Mouse (Mus musculus) left cerebral cortex, adult 11 months (tissue): Measurements from ENCODE around the gene D11Wsu47e.
"Not testable (repeated sequence)": the region's sequence is repeated elsewhere in the genome, so short reads cannot be mapped to it uniquely, and the experiment has no call there.

Experiments
- DNase-seq: peaks from one replicate; pipeline ENCODE4 v3.0.0; 2022; ENCODE audit warnings: low spot score

Gene D11Wsu47e

DNA sequence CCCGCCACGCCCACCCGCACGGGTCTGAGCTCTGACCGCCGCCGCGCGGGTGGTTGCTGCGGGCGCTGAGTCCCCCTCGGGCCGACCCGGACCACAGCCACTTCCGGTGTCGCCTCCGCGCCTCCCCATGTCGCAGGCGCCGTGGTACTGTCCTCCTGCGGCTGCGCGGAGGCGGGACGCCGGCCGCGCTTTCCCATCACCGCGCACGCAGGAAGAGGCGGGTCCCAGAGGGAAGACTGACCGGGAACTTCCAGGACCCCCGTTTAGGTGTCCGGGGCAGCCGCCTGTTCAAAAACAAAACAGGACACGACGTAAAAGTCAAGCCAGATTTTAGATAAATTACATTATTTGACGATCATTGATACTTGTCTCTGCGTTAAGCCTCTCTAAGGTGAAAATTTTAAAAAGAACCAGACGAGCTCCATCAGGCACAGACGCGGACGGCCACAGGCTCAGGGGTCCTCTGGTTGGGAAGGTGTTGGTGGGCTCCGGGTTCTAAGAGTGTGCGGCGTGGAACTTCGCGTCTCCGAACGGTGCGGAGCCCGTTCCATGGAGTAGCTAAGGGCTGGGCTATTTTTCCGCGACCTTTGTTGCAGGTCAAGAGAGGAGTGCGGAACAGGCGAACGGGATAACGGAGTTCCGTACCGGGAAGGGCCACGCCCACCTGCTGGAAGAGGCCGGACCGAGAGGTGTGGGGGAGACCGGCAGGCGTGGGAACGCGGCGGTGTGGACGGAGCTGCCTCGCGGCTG is at the start of gene D11Wsu47e, which contains the start of gene Fam104a:
Gene D11Wsu47e (plus strand): TSS at position 456 of the 750 bp plus-strand sequence.
Gene Fam104a (minus strand): TSS at position 199 of the 750 bp plus-strand sequence.
- peak; percentile 91 for DNase-seq

DNA sequence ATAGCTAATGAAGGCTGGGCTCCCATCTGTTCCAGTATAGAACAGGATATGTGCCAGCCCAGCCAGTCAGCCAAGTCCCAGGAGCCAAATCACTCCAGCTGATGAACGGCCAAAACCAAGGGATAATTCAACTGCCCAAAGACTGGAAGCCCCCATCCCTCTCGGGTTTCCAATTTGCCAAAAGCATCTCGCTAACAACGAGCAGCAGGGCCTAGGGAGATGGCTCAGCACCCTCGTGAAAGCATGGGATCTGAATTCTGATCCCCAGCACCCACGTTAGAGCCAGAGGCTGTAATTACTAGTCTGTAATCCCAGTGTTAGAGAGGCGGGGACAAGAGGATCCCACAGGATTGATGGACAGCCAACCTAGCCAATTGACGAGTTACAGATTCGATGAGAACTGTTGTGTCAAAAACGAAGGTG is 49.5 kb upstream of the D11Wsu47e start:
- DNase-seq, result no peak

DNA sequence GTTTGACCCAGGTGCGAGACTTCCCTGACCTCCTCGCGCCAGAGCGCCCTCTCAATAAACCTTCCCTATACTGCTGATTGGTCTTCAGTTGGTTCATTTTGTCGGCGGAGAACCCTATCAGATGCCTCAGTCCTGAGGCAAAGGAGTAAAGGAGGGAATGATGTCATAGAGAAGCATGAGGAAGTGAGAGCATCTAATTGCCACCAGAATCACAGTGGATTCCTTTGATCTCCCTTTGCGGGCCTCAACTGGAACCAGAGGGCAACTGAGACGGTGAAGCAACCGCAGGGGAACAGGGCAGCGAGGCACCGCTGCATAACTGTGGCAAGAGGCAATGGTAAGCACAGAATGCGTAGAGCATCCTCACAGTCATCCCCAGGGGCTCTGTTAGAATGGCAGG is 45.5 kb upstream of the D11Wsu47e start:
- DNase-seq, result no peak

DNA sequence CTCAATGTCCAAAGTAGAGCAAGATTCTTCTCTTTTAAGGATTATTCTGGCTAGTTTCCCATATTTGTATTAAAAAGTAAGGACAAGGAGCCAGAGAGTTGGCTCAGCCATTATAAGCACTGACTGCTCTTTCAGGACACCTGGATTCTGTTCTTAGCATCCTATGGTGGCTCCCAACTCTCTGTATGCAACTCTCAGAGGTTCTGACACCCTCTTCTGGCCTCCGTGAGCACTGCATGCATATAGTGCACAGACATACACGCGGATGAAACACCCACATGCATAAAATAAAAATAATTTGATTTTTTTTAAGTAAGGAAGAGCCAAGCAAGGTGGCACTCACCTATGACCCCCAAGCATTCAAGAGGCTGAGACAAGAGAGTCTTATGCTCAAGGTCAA is 39.0 kb upstream of the D11Wsu47e start:
- DNase-seq, result no peak

DNA sequence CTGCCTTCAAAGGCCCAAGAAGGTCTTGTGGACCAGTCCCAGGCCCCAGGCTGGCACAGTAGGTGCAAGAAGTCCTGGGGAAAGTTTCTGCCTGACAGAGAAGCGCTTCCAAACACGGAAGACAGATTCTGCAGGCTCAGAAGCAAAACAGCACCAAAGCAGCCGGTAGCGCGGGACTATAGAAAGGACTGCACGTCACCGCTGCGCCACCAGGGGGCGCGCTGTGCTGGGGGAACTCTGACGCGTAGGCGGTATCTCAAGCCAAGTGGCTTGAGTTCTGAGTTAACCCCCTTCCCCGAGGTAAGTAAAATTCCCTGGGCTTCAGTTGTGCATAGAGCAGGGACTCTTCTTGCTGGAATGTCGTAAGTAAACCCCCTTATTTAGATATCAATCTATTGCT is 36.1 kb upstream of the D11Wsu47e start:
- no peak for DNase-seq

DNA sequence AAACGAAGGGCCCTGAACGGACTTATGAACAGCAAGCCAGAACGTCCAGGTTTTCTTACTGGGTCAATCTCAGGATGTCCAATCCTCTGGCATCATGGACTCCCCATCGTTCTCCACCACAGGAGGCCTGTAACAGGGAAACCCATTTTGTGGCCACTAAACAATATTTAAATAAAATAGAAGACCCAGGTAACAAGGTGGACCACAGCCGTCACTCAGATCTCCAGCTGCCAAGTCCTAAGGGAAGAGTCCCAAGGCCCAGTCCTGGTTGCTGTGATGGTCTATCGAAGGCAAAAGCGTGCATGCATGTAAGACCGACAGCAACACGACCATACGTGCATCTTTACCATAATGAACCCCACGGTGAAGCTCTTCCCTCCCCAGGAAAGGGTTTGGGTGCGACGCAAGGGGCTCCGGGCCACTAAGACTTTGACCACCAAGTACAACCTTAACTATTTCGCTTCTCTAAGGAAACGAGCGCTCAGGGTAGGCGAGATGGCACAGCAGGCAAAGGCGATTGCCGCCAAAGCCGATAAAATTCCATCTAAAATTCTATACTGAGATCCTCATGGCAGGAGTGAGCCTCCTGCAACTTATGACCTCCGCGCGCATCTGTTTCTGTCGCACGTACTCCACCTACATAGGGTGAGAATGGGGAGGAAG is 35.4 kb upstream of the D11Wsu47e start, which contains the start of gene Cog1:
Gene Cog1 (plus strand): TSS at position 480 of the 663 bp plus-strand sequence.
- no peak for DNase-seq

DNA sequence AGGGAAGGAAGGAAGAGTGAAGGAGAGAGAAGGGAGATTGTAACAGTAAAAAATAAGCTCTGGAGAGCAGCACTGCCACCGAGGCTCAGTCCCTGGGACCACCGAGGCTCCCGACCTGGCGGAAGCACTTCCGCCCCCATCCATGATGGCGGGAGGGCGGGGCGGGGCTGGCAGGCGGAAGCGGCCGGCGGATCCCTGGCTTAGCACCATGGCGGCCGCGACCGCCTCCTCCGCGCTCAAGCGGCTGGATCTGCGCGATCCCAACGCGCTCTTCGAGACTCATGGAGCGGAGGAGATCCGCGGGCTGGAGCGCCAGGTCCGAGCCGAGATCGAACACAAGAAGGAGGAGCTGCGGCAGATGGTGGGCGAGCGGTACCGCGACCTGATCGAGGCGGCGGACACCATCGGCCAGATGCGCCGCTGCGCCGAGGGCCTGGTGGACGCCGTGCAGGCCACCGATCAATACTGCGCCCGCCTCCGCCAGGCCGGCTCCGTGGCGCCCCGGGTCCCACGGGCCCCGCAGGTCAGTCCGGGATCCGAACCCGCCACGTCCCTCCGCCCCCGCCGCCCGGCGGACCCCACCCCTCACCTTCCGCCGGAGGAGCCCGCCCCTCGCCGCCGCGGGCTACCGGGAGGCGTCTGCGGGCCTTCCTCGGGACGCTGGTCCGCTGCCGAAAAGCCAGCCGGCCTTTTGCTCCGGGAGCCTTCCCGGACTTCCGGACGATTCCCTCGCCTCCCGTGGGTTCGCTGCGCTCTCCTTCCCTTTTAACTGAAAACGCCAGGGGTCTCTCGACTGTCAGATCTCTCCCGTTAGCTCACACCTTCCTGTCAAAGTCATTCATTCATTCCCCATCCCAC is 34.6 kb upstream of the D11Wsu47e start, which contains the start of gene Slc39a11:
Gene Slc39a11 (minus strand): TSS at position 727 of the 858 bp plus-strand sequence.
- DNase-seq, result no peak

DNA sequence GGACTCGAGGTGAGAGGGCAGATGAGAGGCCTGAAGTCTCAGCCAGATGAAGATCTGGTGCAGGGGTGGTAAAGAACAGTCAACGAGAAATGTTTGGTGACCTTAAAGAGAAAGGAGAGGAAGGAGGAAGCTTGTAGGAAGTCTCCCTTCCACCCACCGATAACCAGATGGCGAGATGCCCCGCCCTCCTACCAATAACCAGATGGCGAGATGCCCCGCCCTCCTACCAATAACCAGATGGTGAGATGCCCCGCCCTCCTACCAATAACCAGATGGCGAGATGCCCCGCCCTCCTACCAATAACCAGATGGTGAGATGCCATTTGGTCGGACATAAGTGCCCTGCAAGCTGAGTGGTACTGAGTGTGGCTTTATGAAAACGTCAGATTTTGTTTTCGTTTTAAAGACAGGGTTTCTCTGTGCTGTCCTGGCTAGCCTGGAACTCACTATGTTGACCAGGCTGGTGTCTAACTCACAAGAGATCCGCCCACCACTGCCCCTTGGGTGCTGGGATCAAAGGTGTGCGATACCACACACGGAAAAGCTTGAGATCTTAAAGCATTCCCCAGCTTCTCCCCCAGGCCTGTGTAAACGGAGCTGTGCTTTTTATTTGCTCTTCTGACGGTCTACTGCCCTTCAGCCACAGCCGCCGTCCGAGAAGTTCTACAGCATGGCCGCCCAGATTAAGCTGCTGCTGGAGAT is 32.9 kb upstream of the D11Wsu47e start:
- no peak for DNase-seq

DNA sequence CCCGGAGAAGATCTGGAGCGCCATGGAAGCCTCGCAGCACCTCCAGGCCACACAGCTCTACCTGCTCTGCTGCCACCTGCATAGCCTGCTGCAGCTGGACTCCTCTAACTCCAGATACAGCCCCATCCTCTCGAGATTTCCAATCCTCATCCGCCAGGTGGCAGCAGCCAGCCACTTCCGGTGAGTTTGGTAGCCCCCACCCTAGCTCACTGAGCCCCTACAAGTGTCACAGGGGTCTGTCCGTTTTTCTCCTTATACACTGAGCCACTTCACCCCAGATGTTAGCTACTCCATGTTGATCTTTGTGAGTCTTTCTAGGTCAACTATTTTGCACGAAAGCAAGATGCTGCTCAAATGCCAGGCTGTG is 32.3 kb upstream of the D11Wsu47e start:
- DNase-seq, result no peak

DNA sequence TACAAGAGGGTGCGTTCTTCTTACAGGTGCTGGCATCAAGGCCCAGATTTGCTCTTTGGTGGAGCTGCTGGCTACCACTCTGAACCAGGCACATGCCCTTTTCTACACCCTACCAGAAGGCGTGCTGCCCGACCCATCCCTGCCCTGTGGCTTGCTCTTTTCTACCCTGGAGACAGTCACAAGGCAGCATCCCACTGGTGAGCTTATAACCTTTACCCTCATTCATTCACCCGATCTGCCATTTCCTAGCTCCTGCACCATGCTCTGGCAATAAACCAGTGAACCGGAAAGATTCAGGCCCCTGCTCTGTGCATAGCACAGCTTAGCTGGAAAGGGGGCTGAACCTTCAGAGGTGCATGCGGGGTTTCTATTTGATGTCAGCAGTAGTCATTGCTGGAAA is 31.7 kb upstream of the D11Wsu47e start:
- DNase-seq, result no peak

DNA sequence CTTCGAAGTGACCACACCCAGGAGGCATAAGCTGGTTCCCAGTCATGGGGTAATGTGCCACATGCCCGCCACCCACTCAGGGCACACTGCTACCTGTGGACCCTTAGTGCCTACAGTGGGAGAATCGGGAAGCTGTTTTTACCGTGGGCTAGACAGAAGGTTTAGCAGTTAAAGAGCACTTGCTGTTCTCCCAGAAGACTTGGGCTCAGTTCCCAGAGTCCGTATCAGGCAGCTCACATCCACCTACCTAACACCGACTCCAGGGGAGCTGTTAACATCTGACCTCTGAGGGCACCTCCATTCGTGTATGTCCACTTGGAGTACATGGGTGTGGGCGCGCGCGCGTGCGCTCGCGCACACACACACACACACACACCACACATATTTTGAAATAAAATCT is 30.1 kb upstream of the D11Wsu47e start:
- no peak for DNase-seq

DNA sequence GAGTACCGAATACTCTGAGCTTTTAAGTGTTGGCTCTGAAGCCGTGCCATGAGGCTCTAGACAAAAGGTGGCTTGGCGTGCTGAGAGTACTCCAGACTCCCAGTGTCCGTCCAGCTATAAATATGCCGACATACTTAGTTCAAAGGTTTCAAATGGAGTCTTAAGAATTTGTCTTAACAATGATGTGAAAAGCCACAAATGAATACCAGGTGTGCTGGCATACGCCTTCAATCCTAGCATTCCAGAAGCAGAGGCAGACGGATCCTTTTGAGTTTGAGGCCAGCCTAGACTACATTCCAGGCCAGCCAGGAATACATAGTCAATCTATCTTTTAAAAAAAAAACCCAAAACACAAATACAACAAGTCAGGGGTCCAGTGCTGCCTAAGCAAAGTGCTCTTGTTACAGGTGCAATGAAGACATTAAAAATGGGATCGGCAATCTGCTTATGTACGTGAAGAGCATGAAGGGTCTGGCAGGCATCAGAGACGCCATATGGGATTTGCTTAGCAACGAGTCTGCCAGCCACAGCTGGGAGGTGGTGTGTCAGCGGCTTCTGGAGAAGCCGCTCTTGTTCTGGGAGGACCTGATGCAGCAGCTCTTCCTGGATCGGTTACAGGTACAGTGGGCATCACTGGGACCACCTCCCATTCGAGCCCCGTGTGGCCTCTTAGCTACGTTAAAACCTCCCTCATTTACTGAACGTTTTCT is 29.5 kb upstream of the D11Wsu47e start:
- no peak for DNase-seq

DNA sequence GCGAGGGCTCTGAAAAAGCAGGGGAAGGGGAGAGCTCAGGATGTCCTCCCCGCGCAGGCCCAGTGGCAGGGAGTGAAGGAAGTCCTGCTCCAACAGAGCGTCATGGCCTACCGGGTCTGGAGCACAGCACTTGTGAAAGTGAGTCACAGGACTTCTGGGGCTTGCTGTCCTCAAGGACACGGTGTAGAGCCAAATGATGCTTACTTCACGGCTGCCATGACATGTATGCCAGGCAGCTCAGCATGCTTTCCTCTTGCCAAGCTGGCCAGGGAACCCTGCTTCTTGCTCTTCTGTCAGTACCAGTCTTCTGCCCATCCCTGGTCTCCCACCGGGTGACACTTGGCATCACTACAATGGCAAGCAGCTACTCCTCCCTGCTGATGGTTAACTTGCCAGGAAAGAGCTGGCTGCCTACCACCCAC is 27.7 kb upstream of the D11Wsu47e start:
- DNase-seq, result no peak

DNA sequence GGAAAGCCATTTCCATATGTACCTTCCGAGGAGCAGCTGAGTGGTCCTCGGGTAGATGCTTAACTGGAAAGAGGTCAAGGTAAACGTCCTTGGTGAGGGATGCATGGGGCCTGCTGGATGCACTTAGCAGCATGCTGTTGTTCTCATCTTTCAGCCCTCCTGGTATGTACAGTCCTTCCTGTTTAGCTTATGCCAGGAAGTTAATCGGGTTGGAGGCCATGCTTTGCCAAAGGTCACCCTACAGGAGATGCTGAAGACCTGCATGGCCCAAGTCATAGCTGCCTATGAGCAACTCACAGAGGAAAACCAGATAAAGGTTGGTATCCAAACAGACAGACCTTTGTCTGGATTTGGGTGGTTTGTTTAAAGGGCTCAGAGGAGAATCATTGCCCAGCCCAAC is 27.0 kb upstream of the D11Wsu47e start:
- DNase-seq, result no peak

DNA sequence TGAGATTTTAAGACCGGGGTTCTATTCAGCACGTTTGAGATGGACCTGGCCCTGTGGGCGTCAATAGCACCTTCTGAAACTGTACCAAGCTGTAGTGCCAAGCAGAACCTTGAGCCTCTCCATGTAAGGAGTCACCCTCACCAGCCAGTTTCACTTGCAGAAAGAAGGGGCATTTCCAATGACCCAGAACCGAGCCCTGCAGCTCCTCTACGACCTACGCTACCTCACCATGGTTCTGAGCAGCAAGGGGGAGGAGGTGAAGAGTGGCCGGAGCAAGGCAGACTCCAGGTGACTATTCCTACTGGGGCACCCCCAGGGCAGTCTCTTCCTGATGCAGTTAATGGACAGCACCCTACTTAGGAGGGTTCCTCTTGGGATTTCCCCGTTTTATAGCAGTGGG is 25.9 kb upstream of the D11Wsu47e start:
- no peak for DNase-seq

DNA sequence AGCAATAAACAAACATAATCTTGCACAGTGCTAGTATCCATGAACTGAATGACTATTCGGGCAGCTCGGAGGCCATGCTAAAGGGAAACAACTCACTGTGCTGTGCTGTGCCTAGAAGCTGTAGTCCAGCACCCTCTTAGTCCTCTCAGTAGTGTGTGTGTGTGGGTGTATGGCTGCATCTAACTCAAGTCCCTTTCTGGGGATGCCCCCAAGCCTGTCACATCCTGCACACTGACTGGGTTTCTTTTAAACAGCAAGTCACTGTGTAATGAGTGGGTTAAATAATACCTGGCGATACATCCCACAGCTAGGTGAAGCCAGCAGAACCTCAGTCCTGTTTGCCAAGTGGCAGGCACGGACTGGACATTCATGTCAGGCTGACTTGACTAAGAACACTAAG is 25.4 kb upstream of the D11Wsu47e start:
- no peak for DNase-seq

DNA sequence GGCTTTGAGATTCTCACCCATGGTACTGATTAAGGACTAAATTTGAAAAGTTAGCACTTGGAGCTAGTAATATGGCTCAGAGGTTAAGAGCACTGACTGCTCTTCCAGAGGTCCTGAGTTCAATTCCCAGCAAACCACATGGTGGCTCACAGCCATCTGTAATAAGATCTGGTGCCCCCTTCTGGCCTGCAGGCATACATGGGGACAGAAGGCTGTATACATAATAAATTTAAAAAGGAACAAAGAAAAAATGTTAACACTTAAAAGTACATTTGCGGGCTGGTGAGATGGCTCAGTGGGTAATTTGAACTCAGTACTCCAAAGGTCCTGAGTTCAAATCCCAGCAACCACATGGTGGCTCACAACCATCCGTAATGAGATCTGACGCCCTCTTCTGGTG is 24.0 kb upstream of the D11Wsu47e start:
- not testable (repeated sequence) for DNase-seq

DNA sequence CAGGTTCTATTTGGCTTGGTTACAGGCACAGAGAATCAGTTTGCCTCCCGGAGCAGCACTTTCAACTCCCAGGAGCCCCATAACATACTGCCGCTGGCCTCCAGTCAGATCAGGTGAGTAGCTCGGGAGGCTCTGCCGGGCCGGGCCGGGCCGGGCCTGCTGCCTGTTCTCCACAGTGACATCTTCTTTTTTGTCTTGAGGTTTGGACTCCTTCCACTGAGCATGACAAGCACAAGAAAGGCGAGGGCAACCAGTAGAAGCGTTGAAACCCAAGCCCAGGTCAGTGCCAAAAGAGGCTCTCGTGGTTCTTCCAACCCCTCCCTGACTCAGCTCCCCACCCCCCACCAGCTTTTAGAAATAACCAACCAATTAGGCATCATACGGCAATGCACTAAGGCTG is 23.3 kb upstream of the D11Wsu47e start:
- DNase-seq, result no peak

DNA sequence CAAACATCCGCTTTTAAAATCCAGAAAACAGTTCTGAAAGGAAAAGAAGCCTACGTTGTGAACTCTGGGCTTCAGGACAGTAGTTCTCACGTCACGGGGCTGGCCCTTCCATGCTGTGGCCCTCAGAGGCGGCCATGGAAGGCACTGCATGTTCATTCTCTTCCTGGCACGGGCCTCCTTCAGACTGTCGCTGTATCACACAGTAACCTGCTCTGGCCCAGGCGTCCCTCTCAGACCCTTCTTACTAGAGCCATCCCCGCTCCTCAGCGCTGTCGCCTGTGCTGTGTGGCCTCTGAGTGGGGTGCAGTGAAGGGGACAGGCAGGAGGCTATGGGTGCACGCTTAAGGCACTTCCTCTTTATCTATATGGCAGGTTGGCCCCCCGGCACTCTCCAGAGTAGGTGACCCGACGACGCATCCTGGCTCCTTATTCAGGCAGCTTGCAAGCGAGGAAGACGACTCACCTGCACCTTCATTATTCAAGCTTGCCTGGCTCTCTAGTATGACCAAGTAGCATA is 22.3 kb upstream of the D11Wsu47e start:
- no peak for DNase-seq

DNA sequence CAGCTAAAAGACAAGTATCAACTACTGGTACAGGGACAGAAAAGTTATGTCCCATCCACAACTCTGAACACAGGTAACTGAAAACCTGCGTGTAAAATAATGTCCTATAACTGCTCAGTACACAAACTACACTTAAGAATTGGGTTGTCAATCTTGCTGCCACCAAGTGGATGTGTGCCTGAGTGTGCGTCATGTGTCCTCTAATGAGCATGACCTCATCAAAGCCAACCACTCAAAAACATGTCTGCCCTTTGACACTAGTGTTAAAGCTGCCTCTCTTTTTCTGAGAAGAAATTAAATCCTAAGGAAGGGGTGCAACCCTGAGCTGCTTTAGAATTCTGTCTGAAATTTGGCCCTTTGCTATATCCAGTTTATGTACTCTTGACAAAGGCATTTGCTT is 19.9 kb upstream of the D11Wsu47e start:
- DNase-seq, result no peak

DNA sequence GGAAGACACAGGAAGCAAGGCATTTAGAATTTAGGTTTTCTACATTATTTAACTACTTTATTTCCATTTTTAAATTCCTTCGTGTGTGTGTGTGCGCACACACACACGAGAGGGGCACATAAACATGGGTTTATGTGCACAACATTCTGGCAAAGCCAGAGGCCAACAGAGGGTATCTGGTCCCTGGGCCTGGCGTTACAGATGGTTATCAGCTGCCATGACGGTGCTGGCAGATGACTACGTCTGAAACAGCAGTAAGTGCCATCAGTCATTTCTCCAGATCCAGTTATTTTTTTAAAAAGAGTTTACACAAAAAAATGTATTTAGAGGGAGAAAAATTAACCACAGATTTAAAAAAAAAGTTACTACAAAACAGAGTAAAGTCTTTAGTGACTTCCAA is 18.0 kb upstream of the D11Wsu47e start:
- no peak for DNase-seq
